Mouse (Mus musculus) gastrocnemius, postnatal 25 days (tissue): ENCODE measurements at regions not wholly inside any gene's neighbourhood (a gene's known extent, or its start where the extent isn't known, plus 50 kb on each side); places are given as distances from the start of the nearest gene placed in this dataset.
A peak's percentile ranks its signal among the peaks of the same experiment; 100 is the strongest.
"Not testable (repeated sequence)": the region's sequence is repeated elsewhere in the genome, so short reads cannot be mapped to it uniquely, and the experiment has no call there.

Experiments used
- DNase-seq: peaks from one replicate; pipeline ENCODE4 v3.0.0; 2022

DNA sequence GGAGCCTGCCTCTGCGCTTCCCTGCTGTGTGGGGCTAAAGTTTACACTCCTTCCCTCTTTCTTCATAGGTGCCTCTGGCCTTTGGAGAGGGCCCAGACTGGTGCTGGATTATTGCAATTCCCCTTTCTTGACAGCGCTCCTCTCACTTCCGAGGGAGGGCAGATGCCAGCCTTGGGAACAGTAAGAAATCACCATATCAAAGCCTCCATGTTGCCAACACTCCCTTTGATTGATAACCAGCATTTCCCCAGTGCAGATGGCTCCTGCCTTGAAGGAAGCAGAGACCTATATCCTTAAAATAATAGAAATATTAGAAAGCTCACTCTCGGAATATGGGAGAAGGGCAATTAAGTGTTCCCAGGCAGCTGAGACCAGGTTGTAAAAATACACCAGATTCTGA is 63.1 kb upstream of the Cep295 start:
- DNase-seq = no peak

DNA sequence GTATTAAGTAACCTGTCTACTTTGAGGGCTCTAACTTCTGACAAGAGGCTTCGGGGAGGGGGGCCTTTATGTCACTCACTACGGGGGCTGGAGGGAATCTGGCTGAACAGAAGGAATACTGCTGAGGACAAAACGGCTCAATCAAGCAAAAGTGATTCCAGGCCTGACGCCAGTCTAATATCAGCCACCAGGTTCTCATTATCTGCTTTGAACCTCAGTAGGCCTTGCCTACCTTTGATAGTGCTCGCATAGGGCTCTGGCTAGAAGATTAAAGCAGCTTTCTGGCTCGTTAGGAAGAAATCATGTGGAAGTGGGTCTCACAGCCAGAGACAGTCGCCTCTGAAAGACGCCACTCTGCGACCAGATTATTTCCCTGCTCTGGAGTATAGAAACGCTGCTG is 64.3 kb upstream of the Cep295 start:
- DNase-seq = no peak

DNA sequence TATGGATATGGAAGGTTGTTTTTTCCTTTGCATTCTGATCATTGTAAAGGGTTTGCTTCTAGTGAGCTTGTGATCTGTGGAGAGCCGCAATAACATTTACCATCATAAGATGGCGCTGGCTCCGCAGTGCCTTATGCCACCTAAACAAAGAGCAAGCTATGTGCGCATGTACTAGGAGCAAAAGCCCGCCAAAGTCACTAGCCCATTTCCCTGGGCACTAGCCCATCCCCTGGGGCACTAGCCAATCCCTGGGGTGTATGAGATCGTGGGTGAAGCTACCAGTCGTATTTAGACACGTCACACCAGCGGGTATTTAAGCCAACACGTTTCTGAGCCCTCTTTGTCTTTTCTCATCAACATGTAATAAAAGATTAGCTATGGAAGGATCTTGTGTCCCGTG is 59.0 kb upstream of the Smco4 start:
- DNase-seq = not testable (repeated sequence)

DNA sequence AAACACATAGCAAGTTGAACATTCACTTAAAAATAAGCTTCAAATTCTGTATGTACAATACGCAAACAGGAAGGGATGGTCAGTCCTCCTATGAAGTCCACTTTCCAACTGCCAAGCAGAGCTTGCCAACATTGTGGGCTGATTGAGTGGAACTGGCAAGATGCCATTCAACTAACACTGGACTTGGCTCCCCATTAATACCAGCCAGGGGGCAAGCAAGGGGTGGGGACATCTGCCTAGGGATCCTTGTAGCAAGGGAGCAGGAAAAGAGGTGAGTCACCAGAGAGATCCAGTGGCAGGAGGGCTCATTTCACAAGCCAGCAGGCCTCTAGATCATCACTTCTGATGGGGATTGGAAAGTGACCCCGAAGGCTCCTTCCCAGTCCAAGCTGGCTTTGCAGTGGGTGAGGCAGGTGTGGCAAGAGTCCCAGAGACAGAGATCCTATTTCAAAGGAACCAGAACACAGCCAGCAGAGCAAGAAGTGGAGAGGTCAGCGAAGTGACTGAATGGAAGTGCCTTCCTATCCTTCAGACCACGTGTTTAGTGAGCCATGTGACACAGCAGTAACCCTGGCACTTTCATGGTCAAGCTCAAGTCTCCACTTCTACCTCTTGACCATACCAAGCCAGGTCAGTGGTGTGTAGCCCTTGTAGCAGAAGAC is 53.8 kb upstream of the Smco4 start:
- peak; percentile 8 for DNase-seq

DNA sequence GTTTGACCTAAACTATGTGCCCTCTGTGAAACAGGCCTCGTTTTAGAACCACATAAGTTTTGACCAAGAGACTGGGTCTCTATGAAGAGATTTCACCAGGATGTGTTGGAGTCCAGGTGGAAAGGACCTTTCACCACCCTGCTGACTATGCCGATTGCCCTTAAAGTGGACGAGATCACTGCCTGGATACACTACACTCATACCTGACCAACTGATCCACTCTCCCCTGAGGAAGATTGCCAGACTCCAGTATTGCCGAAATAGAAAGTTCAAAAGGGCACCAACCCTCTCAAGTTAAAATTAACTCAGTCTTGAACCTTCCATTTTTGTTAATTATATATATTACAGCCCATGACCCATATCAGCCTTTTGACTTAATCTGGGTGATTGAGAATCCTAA is 51.1 kb upstream of the Smco4 start:
- no peak for DNase-seq
